Mouse (Mus musculus) erythroblast, embryonic 14.5 days (primary cell): Measurements from ENCODE around the gene Pptc7. TPM values are rescaled to one million over a fixed set of nuclear protein-coding genes. Genes with fewer than 3 reads are reported as not detected.

Experiments used
- H3K27me3 ChIP-seq: 2 replicates; pipeline ENCODE4 v1.6.1; 2012; ENCODE audit warnings: inconsistent platforms; ENCODE audit not compliant: control insufficient read depth
- H3K36me3 ChIP-seq: 2 replicates; pipeline ENCODE4 v1.6.1; 2012; ENCODE audit warnings: mild to moderate bottlenecking, inconsistent platforms; ENCODE audit not compliant: control insufficient read depth
- H3K4me1 ChIP-seq: 2 replicates; pipeline ENCODE4 v1.6.1; 2012; ENCODE audit warnings: inconsistent platforms; ENCODE audit not compliant: control insufficient read depth
- H3K4me3 ChIP-seq: replicated peaks from 2 replicates; pipeline ENCODE3; 2012; ENCODE audit warnings: moderate library complexity, mild to moderate bottlenecking, inconsistent platforms
- H3K9me3 ChIP-seq: 2 replicates; pipeline ENCODE4 v1.6.1; 2012; ENCODE audit warnings: low read length, inconsistent platforms, mixed read lengths; ENCODE audit not compliant: control insufficient read depth
- GATA1 ChIP-seq: IDR thresholded peaks from 2 replicates; pipeline ENCODE4 v1.6.1; 2012; ENCODE audit warnings: low read length, inconsistent platforms, mixed read lengths
- TAL1 ChIP-seq: IDR thresholded peaks from 3 replicates; pipeline ENCODE4 v1.6.1; 2012; ENCODE audit warnings: low read length, inconsistent platforms, mixed read lengths
- polyA plus RNA-seq: library from polyadenylated mRNA; stranded (reverse); fragments of >175 nt; gene quantifications from 2 replicates; pipeline ENCODE4 v1.2.3, GENCODE M21; 2012

The Pptc7 gene
- polyA plus RNA-seq, 1 experiment: 0.12 TPM

GRCm38 (mm10) chr5:122265187-122265586 is 19.0 kb upstream of the Pptc7 start:
- peaks cover 38% of the 10 kb centered on the region for H3K4me1 ChIP-seq
- H3K4me3 ChIP-seq: peak overlapping the region; percentile 89

DNA sequence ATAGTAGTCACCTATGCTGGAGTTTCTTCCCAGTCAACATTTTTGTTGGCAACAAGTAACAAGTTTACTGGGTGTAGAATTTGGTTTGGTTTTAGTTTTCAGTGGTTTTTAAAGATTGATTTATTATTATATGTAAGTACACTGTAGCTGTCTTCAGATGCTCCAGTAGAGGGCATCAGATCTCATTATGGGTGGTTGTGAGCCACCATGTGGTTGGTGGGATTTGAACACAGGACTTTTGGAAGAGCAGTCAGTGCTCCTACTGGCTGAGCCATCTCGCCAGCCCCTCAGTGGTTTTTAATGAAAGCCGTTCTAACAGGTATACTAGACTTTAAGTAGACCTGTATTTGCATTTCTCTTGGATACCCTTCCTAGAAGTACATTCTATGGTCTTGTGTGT is 18.2 kb upstream of the Pptc7 start:
- TF ChIP-seq GATA1 (no peak), TAL1 (no peak)
- H3K9me3 ChIP-seq: no peaks in the 10 kb centered on the region
- no peak overlapping the region for H3K4me3 ChIP-seq
- H3K4me1 ChIP-seq: peaks cover 38% of the 10 kb centered on the region
- no peaks in the 10 kb centered on the region for H3K36me3 ChIP-seq
- H3K27me3 ChIP-seq: no peaks in the 10 kb centered on the region

More at GRCm38 (mm10) chr5:122265187-122265586, 19.0 kb upstream of the Pptc7 start:
- Histone ChIP-seq H3K27me3 (no peaks in the 10 kb centered on the region), H3K36me3 (no peaks in the 10 kb centered on the region), H3K9me3 (no peaks in the 10 kb centered on the region)
- TF ChIP-seq GATA1 (no peak), TAL1 (no peak)

GRCm38 (mm10) chr5:122267136-122267535 is 17.0 kb upstream of the Pptc7 start:
- Histone ChIP-seq H3K9me3 (no peaks in the 10 kb centered on the region), H3K27me3 (no peaks in the 10 kb centered on the region), H3K4me3 (no peak overlapping the region), H3K36me3 (no peaks in the 10 kb centered on the region), H3K4me1 (peaks cover 31% of the 10 kb centered on the region)
- no peak for TF ChIP-seq TAL1
- no peak for TF ChIP-seq GATA1

- Histone ChIP-seq H3K4me1 (peaks cover 25% of the 10 kb centered on the region), H3K36me3 (no peaks in the 10 kb centered on the region), H3K27me3 (no peaks in the 10 kb centered on the region), H3K9me3 (no peaks in the 10 kb centered on the region), H3K4me3 (no peak overlapping the region)
- TF ChIP-seq GATA1 (no peak), TAL1 (no peak)
Observed at GRCm38 (mm10) chr5:122267899-122268298, 16.3 kb upstream of the Pptc7 start.

GRCm38 (mm10) chr5:122268858-122269604 is 15.1 kb upstream of the Pptc7 start:
- TF ChIP-seq TAL1 (no peak), GATA1 (no peak)
- no peaks in the 10 kb centered on the region for H3K27me3 ChIP-seq
- H3K4me3 ChIP-seq: no peak overlapping the region
- peaks cover 14% of the 10 kb centered on the region for H3K4me1 ChIP-seq
- H3K9me3 ChIP-seq: no peaks in the 10 kb centered on the region
- no peaks in the 10 kb centered on the region for H3K36me3 ChIP-seq

DNA sequence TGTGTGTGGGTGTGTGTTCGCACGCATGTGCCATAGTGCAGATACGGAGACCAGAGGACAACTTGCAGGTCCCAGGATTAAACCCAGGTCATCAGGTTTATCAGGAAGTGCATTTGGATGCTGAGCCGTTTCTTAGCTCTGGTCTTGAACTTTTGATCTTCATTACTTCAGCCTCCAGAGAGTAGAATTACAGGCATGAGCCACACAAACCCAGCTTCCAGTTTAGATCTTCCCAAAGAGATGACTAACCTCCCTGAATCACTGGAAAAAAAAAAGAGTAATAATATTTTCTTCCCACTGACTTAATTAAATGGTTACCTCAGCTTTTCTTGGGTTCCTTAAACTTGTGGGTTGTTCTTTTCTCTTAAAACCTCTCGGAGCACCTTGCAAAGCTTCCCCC is 11.3 kb upstream of the Pptc7 start:
- TF ChIP-seq GATA1 (no peak), TAL1 (no peak)
- Histone ChIP-seq H3K9me3 (no peaks in the 10 kb centered on the region), H3K4me1 (no peaks in the 10 kb centered on the region), H3K4me3 (no peak overlapping the region), H3K27me3 (peaks cover 12% of the 10 kb centered on the region), H3K36me3 (no peaks in the 10 kb centered on the region)

GRCm38 (mm10) chr5:122274785-122275184 is 9.4 kb upstream of the Pptc7 start:
- Histone ChIP-seq H3K4me3 (no peak overlapping the region), H3K9me3 (no peaks in the 10 kb centered on the region), H3K36me3 (no peaks in the 10 kb centered on the region), H3K27me3 (peaks cover 16% of the 10 kb centered on the region), H3K4me1 (no peaks in the 10 kb centered on the region; the same call in 1 of the 2 replicates)
- TF ChIP-seq GATA1 (no peak), TAL1 (no peak)

GRCm38 (mm10) chr5:122278946-122279345 is 5.2 kb upstream of the Pptc7 start:
- no peak for TF ChIP-seq TAL1
- TF ChIP-seq GATA1: no peak
- peaks cover 9% of the 10 kb centered on the region for H3K4me1 ChIP-seq

DNA sequence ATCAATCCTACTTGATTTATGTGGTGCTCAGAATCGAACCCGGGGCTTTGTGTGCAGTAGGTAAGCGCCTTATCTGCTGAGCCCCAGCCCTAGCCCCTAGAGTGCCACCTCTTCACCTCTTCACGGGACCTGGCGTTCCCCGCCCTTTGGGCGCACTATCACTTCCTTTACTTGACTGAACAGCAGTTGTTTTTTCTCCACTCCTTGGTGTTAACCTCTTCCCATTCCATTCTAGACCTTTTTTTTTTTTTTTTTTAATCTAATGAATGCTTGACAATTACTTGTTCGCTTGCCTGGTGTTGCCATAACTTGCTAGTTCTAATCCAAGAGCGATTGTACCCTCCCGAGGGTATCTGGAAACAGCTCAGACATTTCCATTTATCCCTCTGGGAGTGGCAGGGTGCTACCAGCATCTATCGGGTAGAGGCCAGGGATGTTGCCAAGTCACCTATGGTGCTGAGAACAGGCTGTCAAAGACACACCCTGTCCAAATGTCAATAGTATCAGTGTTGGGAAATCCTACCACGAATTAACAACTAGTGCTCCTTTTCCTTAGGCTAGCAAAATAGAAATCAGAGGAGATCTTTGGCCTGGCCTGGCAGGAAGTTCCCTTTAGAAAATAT is 4.3 kb upstream of the Pptc7 start:
- peaks cover 44% of the 10 kb centered on the region for H3K27me3 ChIP-seq
- H3K4me1 ChIP-seq: peaks cover 13% of the 10 kb centered on the region
- TF ChIP-seq TAL1 (no peak), GATA1 (no peak)
- no peaks in the 10 kb centered on the region for H3K9me3 ChIP-seq
- no peaks in the 10 kb centered on the region for H3K36me3 ChIP-seq
- no peak overlapping the region for H3K4me3 ChIP-seq

More at GRCm38 (mm10) chr5:122278946-122279345, 5.2 kb upstream of the Pptc7 start:
- Histone ChIP-seq H3K36me3 (no peaks in the 10 kb centered on the region), H3K27me3 (peaks cover 44% of the 10 kb centered on the region), H3K9me3 (no peaks in the 10 kb centered on the region), H3K4me3 (no peak overlapping the region)
